Mouse (Mus musculus) retina, postnatal 7 days (tissue): ENCODE measurements around the gene Plekhs1.
"Not testable (repeated sequence)": the region's sequence is repeated elsewhere in the genome, so short reads cannot be mapped to it uniquely, and the experiment has no call there.

ENCODE experiments used
- DNase-seq: peaks from one replicate; pipeline ENCODE4 v3.0.0-alpha.2; 2012; ENCODE audit warnings: low read depth, low spot score

The Plekhs1 gene

DNA sequence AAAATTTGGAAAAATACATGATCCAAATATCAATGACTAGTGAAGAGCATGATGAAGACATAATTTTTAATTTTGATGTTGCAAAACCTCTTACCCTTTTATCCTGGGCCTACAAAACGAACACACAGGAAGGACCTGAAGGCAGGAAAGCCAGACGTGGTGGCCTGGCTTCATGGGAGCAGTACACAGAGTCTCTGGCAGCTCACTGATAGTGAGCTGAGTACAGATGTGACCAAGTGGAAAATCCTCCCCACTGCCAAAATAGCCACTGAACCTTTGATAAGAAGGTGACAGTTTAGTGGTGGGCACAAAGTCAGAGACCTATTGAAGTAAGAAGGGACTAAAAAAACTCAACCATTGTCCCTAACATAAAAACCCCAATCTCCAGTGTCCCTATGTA is 52.1 kb downstream of the Plekhs1 start:
- DNase-seq = not testable (repeated sequence)

DNA sequence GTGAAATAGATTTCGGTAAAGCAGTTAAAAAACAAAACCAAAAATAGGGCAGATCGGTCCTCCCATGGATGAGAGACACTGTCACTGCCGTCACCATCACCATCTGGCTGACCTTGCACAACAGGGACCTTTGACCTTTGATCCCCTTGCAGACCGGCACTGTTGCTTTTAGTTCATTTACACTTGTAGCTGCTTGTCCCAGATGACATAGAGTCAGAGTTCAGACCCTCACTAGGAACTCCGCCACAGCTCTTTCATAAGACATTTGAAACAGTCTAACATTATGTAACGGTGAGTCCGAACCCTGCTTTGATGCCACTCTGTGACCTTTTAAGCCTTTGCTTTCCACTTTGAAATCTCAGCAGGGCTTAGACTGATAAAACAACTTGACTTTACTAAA is 58.0 kb downstream of the Plekhs1 start:
- not testable (repeated sequence) for DNase-seq

DNA sequence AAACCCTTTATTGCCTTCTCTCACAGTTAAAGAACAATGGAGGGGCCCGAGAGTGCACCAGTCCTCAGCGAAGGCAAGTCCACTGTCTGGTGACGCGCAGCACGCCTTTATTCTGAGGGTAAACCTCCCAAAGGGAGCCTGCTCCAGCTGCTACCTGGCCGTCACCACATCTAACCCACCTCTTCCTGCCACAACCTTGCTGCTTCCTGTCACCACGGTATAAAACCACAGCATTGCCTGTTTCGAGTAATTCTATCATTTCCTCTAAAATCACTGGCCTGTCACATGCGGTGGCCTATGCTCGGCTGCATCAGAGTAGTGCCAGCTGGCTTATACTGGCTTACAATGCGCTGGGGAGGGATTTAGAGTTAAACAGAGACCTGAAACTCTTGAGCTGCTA is 69.1 kb downstream of the Plekhs1 start:
- DNase-seq = not testable (repeated sequence)

DNA sequence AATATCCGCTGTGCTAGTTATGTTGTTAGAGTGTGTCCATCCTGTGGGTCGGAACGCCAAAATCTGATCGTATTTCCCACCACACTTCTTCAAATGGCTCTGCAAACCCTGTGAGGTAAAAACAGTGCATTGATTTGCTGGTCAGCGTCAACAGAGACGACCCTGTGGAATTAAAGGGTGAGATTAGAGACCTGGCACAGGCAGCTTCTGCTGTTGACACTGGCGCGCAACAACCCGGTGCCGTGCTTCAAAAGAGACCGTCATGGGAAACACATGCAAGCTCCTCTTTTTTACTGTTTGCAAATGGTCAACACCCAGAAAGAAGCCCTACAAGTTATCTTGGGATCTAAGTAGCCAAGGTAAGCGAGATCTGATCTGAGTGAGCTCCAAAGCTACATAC is 69.8 kb downstream of the Plekhs1 start:
- no peak for DNase-seq

DNA sequence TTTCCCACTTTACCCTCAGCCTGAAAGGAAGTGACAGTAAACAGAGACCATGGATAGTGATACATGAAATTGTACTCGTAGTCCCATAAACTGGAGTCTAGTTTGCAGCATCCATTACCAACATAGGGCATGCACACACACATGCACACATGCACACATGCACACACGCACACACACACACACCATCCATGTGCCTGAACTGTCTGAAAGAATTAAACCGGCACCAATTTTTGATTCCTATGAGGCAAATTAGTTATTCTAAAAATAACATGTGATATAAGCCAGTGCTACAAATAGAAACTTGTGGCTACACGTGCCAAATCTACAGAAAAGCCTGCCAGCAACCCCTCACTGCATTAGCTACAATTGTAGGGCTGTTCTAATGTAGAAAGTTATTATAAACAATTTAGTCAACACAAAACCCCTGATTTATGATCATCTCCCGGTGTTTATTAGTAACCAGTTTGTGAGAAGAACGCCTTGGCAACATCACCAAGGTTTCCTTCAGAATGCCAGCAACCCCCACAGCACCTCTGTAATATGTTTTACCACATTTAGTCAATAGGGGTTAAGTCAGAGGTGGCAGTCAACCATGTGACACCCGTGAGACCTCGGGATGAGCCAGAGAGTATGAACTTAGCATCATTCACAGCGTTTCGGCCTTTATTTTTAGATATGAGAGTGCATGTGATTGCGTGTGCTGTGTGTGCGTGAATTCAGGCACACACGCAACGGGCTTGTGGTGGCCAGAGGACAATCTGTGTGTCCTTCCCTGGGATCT is 72.0 kb downstream of the Plekhs1 start:
- no peak for DNase-seq

DNA sequence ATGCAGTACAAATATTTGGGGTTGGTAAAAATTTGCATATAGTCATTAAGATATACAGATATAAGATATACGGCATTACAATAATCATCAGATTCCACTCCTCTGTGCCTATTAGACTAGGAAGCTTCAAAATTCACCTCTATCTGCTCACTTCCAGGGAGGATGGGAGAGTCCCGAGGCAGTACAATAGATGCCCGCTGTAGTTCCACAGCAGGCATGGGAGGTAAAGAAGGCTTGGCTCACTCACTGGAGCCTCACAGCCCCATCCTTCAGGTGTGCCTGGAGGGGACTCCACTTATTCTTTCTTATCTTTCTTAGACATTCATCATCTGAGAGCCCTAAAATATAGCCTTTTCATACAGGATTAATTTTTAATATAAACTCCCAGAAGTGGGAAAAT is 72.9 kb downstream of the Plekhs1 start:
- no peak for DNase-seq

DNA sequence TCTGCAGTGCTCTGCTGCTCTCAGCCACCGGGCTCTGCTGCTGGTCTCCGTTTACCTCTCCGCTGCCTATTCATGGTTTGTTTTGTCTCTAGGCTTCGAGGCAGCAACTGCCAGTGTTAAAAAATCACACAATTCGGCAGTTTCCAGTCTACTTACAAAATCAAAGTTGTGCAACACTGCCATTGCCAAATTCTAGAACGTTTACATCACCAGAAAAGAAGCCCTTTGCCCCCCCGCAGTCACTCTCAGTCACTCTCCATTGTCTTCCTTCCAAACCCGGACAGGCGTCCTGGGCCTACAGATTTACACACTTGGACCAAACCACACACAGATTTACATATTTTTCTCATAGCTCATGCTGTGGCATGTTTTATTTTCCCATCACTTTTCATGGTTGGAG is 73.6 kb downstream of the Plekhs1 start:
- no peak for DNase-seq

DNA sequence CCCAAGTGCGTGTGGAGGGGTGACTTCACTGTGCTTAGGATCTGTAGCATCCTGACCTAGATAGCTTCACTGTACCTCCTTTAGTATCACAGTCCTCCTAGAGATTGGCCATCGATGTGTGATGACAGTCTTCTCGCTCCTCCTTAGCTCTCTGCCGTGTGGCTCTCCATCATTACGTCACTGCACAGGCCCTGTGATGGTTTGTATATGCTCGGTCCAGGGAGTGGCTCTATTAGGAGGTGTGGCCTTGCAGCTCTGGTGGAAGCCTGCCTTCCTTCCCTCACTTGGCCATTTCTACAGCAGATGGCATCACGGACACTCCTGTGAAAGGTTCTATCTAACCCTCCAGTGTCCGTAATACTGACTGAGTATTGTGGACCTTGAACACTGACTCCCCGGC is 74.3 kb downstream of the Plekhs1 start:
- DNase-seq = no peak
